Mouse (Mus musculus) monocyte, adult 2 months (primary cell): Measurements from ENCODE around the gene Gm30302.

Experiments
- DNase-seq, 2 experiments: peaks; one replicate each; pipeline ENCODE4 v3.0.0; 2022; ENCODE audit warnings: low spot score in 2 of 2, low read depth in 1 of 2

Gene Gm30302

DNA sequence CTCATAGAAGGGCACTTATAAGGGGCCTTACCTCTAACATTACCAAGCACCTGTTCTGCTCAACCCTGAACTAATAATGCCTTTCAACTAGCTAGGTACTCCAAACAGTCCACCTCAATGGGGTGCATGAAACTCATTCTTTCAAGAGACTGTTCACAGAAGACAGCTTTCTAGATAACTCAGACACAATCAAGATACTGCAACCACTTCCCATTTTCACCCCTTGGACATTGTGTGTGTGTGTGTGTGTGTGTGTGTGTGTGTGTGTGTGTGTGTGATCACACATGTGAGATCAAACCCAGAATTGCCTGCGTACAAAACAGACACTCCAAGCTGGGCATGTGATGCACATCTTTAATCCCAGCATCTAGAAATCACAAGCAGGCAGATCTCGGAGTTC, 60.8 kb downstream of the Gm30302 start:
- DNase-seq = no peak

DNA sequence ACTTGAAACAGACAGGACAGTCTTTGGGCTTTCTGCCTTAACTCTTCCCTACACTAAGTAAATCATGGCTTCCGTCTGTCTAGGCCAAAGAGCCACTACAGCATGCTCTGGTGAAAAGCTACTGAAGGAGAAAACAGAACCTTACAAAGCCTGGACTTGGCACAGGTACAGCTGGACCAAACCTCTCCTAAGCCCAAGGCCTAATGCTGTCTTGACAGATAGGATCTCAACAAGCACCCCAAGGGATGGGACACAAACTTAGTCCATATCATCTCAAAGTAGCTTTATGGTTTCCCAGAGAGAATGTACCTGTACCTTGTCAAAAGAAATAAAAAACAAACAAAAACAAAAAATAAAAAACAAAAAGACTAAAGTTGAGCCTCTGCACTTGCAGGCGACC, 62.4 kb downstream of the Gm30302 start:
- no peak for DNase-seq
